Mouse (Mus musculus) heart, adult 2 months (tissue): ENCODE results near the gene Ccrl2.

Source experiments
- CTCF ChIP-seq: fragments of 200-600 bp; IDR thresholded peaks from 2 replicates; pipeline ENCODE4 v1.8.1; 2022; ENCODE audit warnings: antibody characterized with exemption, mild to moderate bottlenecking, moderate library complexity
- POLR2A ChIP-seq: fragments of 200-500 bp; IDR thresholded peaks from 2 replicates; pipeline ENCODE4 v1.6.1; 2011; ENCODE audit warnings: mild to moderate bottlenecking, low read depth, low read length, control low read depth; ENCODE audit not compliant: insufficient read depth

DNA sequence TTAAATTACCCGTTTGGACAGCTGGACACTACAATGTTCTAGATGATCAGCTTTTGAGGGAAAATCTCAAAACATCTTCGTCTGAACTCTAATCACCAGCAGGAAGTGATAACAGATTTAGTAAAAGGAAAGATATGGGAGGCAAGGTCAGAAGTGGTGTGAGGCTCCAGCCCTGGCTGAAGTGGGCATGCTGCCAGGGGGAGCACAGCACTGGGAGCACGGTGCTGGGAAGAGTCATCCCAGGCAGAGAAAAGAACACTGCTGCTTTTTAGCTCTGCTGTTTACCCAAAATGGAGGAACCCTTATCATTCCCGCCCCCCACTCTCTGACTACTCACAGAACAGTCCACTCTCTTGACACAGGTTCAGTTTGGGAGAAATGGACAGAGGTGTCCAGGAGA is 17.4 kb downstream of the Ccrl2 start:
- TF ChIP-seq CTCF (no peak), POLR2A (no peak)
